In the genomic region with DNA sequence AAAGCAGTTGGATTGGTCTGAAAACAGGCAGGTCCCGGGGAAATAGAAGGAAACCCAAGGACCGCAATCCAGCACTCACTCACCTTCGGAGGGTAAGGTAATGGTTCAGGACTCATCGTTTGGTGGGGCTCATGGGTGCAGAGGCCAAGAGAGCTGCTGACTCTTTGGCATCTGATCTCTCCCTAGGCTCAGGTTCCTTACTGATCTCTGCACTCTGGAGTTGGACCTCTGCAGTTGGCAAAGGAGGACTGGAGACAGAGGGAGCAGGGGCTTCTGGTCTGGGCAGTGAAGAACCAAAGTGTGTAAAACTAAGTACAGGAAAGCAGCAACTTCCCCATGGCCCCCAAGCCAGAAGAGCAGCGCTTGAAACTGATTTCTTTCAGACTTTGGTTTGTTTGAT, we compare ENCODE assay signal across 22 mouse cellular contexts. TPM values are rescaled to one million over a fixed set of nuclear protein-coding genes. Genes with fewer than 3 reads are reported as not detected.
DNase-seq lines count a peak whose midpoint lies in the region; ATAC-seq lines count a peak whose summit lies in the region.
"Had no signal": no experiment of that assay in that cellular context is flagged by ENCODE, and none has a peak within 500 bp of the region (broad histone marks: within the 10 kb centered on the region; RNA-seq: fewer than 3 reads in every experiment).

No protein-coding gene starts in this region.

- H3K9ac ChIP-seq in neural tube, embryonic 13.5 days: peak overlapping the region; percentile 26; the same call in 1 of the 2 replicates
- H3K9ac ChIP-seq in midbrain, embryonic 14.5 days (replicated peaks; ENCODE audit: low read length): no peak overlapping the region
- H3K9ac ChIP-seq: forebrain, embryonic 13.5 days; hindbrain, embryonic 12.5 days; limb, embryonic 15.5 days; liver, embryonic 14.5 days; midbrain, embryonic 13.5 days had no signal

- H3K27ac ChIP-seq in neural tube, embryonic 13.5 days (replicated peaks): no peak overlapping the region; the same call in 1 of the 2 replicates
- H3K27ac ChIP-seq in midbrain, embryonic 14.5 days (replicated peaks; ENCODE audit: low read depth, low read length): no peak overlapping the region
- H3K27ac ChIP-seq: forebrain, embryonic 13.5 days; hindbrain, embryonic 12.5 days; limb, embryonic 15.5 days; liver, embryonic 14.5 days; macrophage; midbrain, embryonic 13.5 days had no signal

- peak; percentile 53 for DNase-seq in kidney, adult 11 months
- no peak for DNase-seq in kidney, postnatal 10 days
- no peak for DNase-seq in neural tube, embryonic 10.5 days (ENCODE audit: extremely low spot score, low spot score)
- peak; percentile 26 to 70 for DNase-seq in kidney, postnatal 25 days
- DNase-seq in frontal cortex, postnatal 25 days (ENCODE audit: low spot score in 2 of 2): no peak
- DNase-seq in midbrain, embryonic 14.5 days: no peak
- DNase-seq: adrenal gland, adult 2 months; B cell, adult 2 months; cerebellum, adult 8-10 months; lung, adult 2 months; lung, postnatal 10 days; right cerebral cortex, adult 18-20 months; thymus, adult 2 months; thymus, postnatal 36 days had no signal

- H3K4me3 ChIP-seq in neural tube, embryonic 13.5 days: no peak overlapping the region
- no peak overlapping the region for H3K4me3 ChIP-seq in midbrain, embryonic 14.5 days (replicated peaks; ENCODE audit: low read depth, low read length)
- H3K4me3 ChIP-seq: forebrain, embryonic 13.5 days; hindbrain, embryonic 12.5 days; limb, embryonic 15.5 days; midbrain, embryonic 13.5 days had no signal

- peaks cover 31% of the 10 kb centered on the region for H3K4me1 ChIP-seq in neural tube, embryonic 13.5 days (replicated peaks)
- peaks cover 9% of the 10 kb centered on the region for H3K4me1 ChIP-seq in midbrain, embryonic 14.5 days (ENCODE audit: control insufficient read depth, insufficient read depth, low read length)

- H3K27me3 ChIP-seq in neural tube, embryonic 13.5 days: no peaks in the 10 kb centered on the region
- H3K27me3 ChIP-seq in midbrain, embryonic 14.5 days (ENCODE audit: control insufficient read depth, insufficient read depth, low read length): no peaks in the 10 kb centered on the region
- H3K27me3 ChIP-seq: forebrain, embryonic 13.5 days; hindbrain, embryonic 12.5 days; limb, embryonic 15.5 days; midbrain, embryonic 13.5 days had no signal

- 84% methylated on average over 5 of the region's 5 CpGs for WGBS in neural tube, embryonic 13.5 days
- WGBS in midbrain, embryonic 14.5 days: 89% methylated on average over 5 of the region's 5 CpGs

- no peaks in the 10 kb centered on the region for H3K9me3 ChIP-seq in neural tube, embryonic 13.5 days
- H3K9me3 ChIP-seq in midbrain, embryonic 14.5 days (ENCODE audit: control insufficient read depth, low read length): no peaks in the 10 kb centered on the region
- H3K9me3 ChIP-seq: forebrain, embryonic 13.5 days; hindbrain, embryonic 12.5 days; limb, embryonic 15.5 days; midbrain, embryonic 13.5 days had no signal

- H3K36me3 ChIP-seq in neural tube, embryonic 13.5 days: peaks cover 27% of the 10 kb centered on the region
- H3K36me3 ChIP-seq in midbrain, embryonic 14.5 days (ENCODE audit: control insufficient read depth, insufficient read depth, low read length): peaks cover 23% of the 10 kb centered on the region

- ATAC-seq in neural tube, embryonic 13.5 days (ENCODE audit: low read depth): no peak
- no peak for ATAC-seq in midbrain, embryonic 14.5 days (ENCODE audit: low FRiP score, low TSS enrichment)
- ATAC-seq: forebrain, embryonic 13.5 days; intestine, postnatal 0 days; midbrain, embryonic 13.5 days had no signal

- H3K4me2 ChIP-seq in neural tube, embryonic 13.5 days: no peak overlapping the region
- H3K4me2 ChIP-seq in midbrain, embryonic 14.5 days (ENCODE audit: low read length): no peak overlapping the region
- H3K4me2 ChIP-seq: forebrain, embryonic 13.5 days; hindbrain, embryonic 12.5 days; limb, embryonic 15.5 days; midbrain, embryonic 13.5 days had no signal

RNA-seq across cellular contexts. Expression of a gene that starts 3.7 kb away (rescaled TPM):
- polyA plus RNA-seq in neural tube, embryonic 13.5 days (2015; fragmentation: Nextera tagmentation; extraction: Ambion mirVana): 96.8 and 98.2 TPM in 2 replicates
- 86.6 and 102 TPM in 2 replicates for polyA plus RNA-seq in midbrain, embryonic 14.5 days (2014; fragmentation: Nextera tagmentation; extraction: Ambion mirVana)

RNA-seq across cellular contexts. Expression of a gene that starts 3.8 kb away (rescaled TPM):
- polyA plus RNA-seq in neural tube, embryonic 13.5 days (2015; fragmentation: Nextera tagmentation; extraction: Ambion mirVana): 34.7 and 39.1 TPM in 2 replicates
- polyA plus RNA-seq in midbrain, embryonic 14.5 days (2014; fragmentation: Nextera tagmentation; extraction: Ambion mirVana): 31.7 and 34.7 TPM in 2 replicates

RNA-seq across cellular contexts. Expression of a gene that starts 5.8 kb away (rescaled TPM):
- polyA plus RNA-seq in neural tube, embryonic 13.5 days (2015; fragmentation: Nextera tagmentation; extraction: Ambion mirVana): 0.96 and 1.7 TPM in 2 replicates
- 0.47 and 0.49 TPM in 2 replicates for polyA plus RNA-seq in midbrain, embryonic 14.5 days (2014; fragmentation: Nextera tagmentation; extraction: Ambion mirVana)
- polyA plus RNA-seq: macrophage had no signal

RNA-seq across cellular contexts. Expression of a gene that starts 12.1 kb away (rescaled TPM):
- polyA plus RNA-seq in neural tube, embryonic 13.5 days (2015; fragmentation: Nextera tagmentation; extraction: Ambion mirVana): 3.0 and 3.3 TPM in 2 replicates
- polyA plus RNA-seq in midbrain, embryonic 14.5 days (2014; fragmentation: Nextera tagmentation; extraction: Ambion mirVana): 0.92 and 3.4 TPM in 2 replicates

RNA-seq across cellular contexts. Expression of a gene that starts 19.3 kb away (rescaled TPM):
- 201 and 203 TPM in 2 replicates for polyA plus RNA-seq in neural tube, embryonic 13.5 days (2015; fragmentation: Nextera tagmentation; extraction: Ambion mirVana)
- 194 and 204 TPM in 2 replicates for polyA plus RNA-seq in midbrain, embryonic 14.5 days (2014; fragmentation: Nextera tagmentation; extraction: Ambion mirVana)

Comparison
In these comparisons a context has a peak if more than half of its experiments do, and no peak if none do; other contexts are left out.
1. DNase-seq: peak in kidney, adult 11 months (single experiment) and kidney, postnatal 25 days (2 of 2); none in kidney, postnatal 10 days (single experiment), neural tube, embryonic 10.5 days (single experiment), frontal cortex, postnatal 25 days (0 of 2) and midbrain, embryonic 14.5 days (single experiment).